Mouse (Mus musculus) cerebellum, adult (tissue): Measurements from ENCODE around the gene Slc16a10.
A peak's percentile ranks its signal among the peaks of the same experiment; 100 is the strongest.

ENCODE experiments used
- ATAC-seq: cut with Nextera tagmentation; 2 replicates; pipeline ENCODE4 v1.9.2; 2017; ENCODE audit warnings: mild to moderate bottlenecking, moderate library complexity, mixed read lengths; ENCODE audit not compliant: insufficient number of reproducible peaks, low FRiP score, low TSS enrichment

Slc16a10 gene

GRCm38 (mm10) chr10:40151852-40152549 is 9.9 kb upstream of the Slc16a10 start:
- no peak for ATAC-seq

GRCm38 (mm10) chr10:40149584-40150145 is 7.6 kb upstream of the Slc16a10 start:
- no peak for ATAC-seq

GRCm38 (mm10) chr10:40147325-40148059 is 5.4 kb upstream of the Slc16a10 start:
- no peak for ATAC-seq

- no peak for ATAC-seq
These were observed 4.4 kb upstream of the Slc16a10 start for GRCm38 (mm10) chr10:40146451-40146850.

GRCm38 (mm10) chr10:40144815-40145214 is 2.8 kb upstream of the Slc16a10 start:
- no peak for ATAC-seq

- peak; percentile 33 for ATAC-seq
These were observed 824 bp downstream of the Slc16a10 start for GRCm38 (mm10) chr10:40141016-40141851.

GRCm38 (mm10) chr10:40139646-40140045 is 2.4 kb downstream of the Slc16a10 start:
- no peak for ATAC-seq

GRCm38 (mm10) chr10:40135807-40136778 is 6.0 kb downstream of the Slc16a10 start:
- no peak for ATAC-seq

- ATAC-seq = no peak
These were observed 7.2 kb downstream of the Slc16a10 start for GRCm38 (mm10) chr10:40134906-40135305.

- no peak for ATAC-seq
These were observed 8.4 kb downstream of the Slc16a10 start for GRCm38 (mm10) chr10:40133636-40134035.

- no peak for ATAC-seq
These were observed 10.2 kb downstream of the Slc16a10 start for GRCm38 (mm10) chr10:40131690-40132418.

- ATAC-seq = no peak
These were observed 11.9 kb downstream of the Slc16a10 start for GRCm38 (mm10) chr10:40130126-40130525.

- ATAC-seq = no peak
These were observed 12.9 kb downstream of the Slc16a10 start for GRCm38 (mm10) chr10:40129134-40129533.

GRCm38 (mm10) chr10:40128497-40128896 is 13.6 kb downstream of the Slc16a10 start:
- no peak for ATAC-seq

- no peak for ATAC-seq
These were observed 16.9 kb downstream of the Slc16a10 start for GRCm38 (mm10) chr10:40125200-40125599.

- ATAC-seq = no peak
These were observed 17.5 kb downstream of the Slc16a10 start for GRCm38 (mm10) chr10:40124570-40124969.

- no peak for ATAC-seq
These were observed 18.0 kb downstream of the Slc16a10 start for GRCm38 (mm10) chr10:40124096-40124495.

GRCm38 (mm10) chr10:40119466-40119865 is 22.6 kb downstream of the Slc16a10 start:
- no peak for ATAC-seq
